Mouse (Mus musculus): ENCODE measurements around the gene Igf2.

DNA sequence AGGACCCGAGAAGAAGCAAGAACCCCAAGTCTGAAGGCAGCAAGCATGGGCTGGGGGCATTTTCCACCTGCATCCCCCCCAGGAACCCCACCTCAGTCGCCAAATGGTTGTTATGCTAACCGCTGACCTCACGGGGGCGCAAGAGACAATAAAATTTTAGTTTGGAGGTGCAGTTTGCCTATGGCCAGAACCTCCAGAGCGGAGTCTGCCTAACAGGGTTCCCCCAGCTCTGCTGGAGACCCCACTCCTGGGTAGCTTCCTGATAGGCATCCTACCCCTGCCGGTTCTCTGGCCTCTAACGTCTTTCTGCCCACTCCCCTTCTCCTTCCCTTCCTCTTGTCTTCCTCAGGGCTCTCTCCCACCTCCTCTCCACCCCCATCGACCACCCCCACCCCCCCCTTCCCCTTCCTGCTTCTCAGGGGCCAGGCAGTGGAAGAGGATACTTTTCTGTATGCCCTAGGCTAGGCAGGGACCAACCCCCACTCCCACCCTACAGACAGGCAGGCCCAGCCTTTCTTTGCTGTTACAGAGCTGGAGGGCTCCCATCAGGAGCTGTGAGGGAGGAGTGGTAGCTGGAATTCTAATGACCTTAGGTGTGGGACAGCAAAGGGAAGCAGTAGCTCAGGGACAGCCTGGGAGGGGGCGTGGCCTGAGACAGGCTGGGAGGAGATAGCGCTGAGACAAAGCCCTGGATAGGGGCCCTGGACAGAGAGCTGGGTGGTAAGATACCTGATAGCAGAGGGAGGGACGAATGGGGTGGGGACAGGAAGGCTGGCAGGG lies 55.8 kb downstream of the Igf2 start:
- TF ChIP-seq GATA1 (IDR thresholded peaks at IDR 0.05; ENCODE audit: low read length) (no peak), TAL1 (IDR thresholded peaks at IDR 0.05; ENCODE audit: low read length) (no peak)

All from erythroblast, embryonic 14.5 days (primary cell).